Mouse (Mus musculus) heart, postnatal 0 days (tissue): Measurements from ENCODE around the gene Pgap2. TPM values are rescaled to one million over a fixed set of nuclear protein-coding genes. Genes with fewer than 3 reads are reported as not detected.

Experiments used
- ATAC-seq: fragments of 200-750 bp; cut with Nextera tagmentation; 2 replicates; pipeline ENCODE4 v1.8.0; 2017; ENCODE audit warnings: low read depth, moderate number of reproducible peaks, moderate library complexity; ENCODE audit not compliant: insufficient read depth
- DNase-seq: peaks from one replicate; pipeline ENCODE4 v3.0.0-alpha.2; 2016; ENCODE audit warnings: low spot score
- H3K27ac ChIP-seq: fragments of 300-500 bp; sonication (generic); 2 replicates; pipeline ENCODE4 v1.5.1; 2014; ENCODE audit warnings: low read depth, mild to moderate bottlenecking
- H3K27me3 ChIP-seq: fragments of 300-500 bp; sonication (generic); 2 replicates; pipeline ENCODE4 v1.6.1; 2014; ENCODE audit warnings: low read length, mixed read lengths; ENCODE audit not compliant: control insufficient read depth, insufficient read depth
- H3K36me3 ChIP-seq: fragments of 300-500 bp; sonication (generic); replicated peaks from 2 replicates; pipeline ENCODE4 v1.6.1; 2014; ENCODE audit warnings: low read length, mixed read lengths; ENCODE audit not compliant: control insufficient read depth, insufficient read depth
- H3K4me1 ChIP-seq: fragments of 300-500 bp; sonication (generic); 2 replicates; pipeline ENCODE4 v1.6.1; 2014; ENCODE audit warnings: antibody characterized with exemption; ENCODE audit not compliant: control insufficient read depth, insufficient read depth
- H3K4me2 ChIP-seq: fragments of 300-500 bp; sonication (generic); 2 replicates; pipeline ENCODE4 v1.6.1; 2014; ENCODE audit warnings: low read depth, mild to moderate bottlenecking, low read length, moderate library complexity
- H3K4me3 ChIP-seq: fragments of 300-500 bp; sonication (generic); 2 replicates; pipeline ENCODE4 v1.5.1; 2014; ENCODE audit warnings: low read depth, low read length
- H3K9ac ChIP-seq: fragments of 300-500 bp; sonication (generic); replicated peaks from 2 replicates; pipeline ENCODE4 v1.6.1; 2014; ENCODE audit warnings: low read depth, low read length, mixed read lengths
- H3K9me3 ChIP-seq: fragments of 300-500 bp; sonication (generic); replicated peaks from 2 replicates; pipeline ENCODE4 v1.6.1; 2016; ENCODE audit warnings: low read length; ENCODE audit not compliant: control insufficient read depth
- CTCF ChIP-seq: IDR thresholded peaks from 2 replicates; pipeline ENCODE4 v1.5.1; 2016; ENCODE audit warnings: antibody characterized with exemption, control low read depth, low read depth
- EP300 ChIP-seq: IDR thresholded peaks from 2 replicates; pipeline ENCODE4 v1.6.1; 2016; ENCODE audit warnings: antibody characterized with exemption, low read depth
- WGBS: fragments of 180-500 bp; shearing (Covaris S2); extraction: QIAGEN DNeasy Blood & Tissue Kit; methylation state at CpG from one replicate; pipeline ENCODE4 v1.1.7; 2014; 5-methylcytosine and 5-hydroxymethylcytosine counted together
- polyA plus RNA-seq: library from polyadenylated mRNA; unstranded; fragments of >200 nt; fragmentation: Nextera tagmentation; extraction: Ambion mirVana; gene quantifications from 2 replicates; pipeline ENCODE4 v1.2.1, GENCODE M21; 2015
- total RNA-seq: library from RNA; depleted of rRNA; stranded (reverse); fragments of >200 nt; gene quantifications from 2 replicates; pipeline ENCODE4 v1.2.3, GENCODE M21; 2014; ENCODE audit warnings: low replicate concordance

Pgap2 gene
- total and polyA plus RNA-seq, 2 experiments from 2014 or later = 60.9 to 117 TPM

DNA sequence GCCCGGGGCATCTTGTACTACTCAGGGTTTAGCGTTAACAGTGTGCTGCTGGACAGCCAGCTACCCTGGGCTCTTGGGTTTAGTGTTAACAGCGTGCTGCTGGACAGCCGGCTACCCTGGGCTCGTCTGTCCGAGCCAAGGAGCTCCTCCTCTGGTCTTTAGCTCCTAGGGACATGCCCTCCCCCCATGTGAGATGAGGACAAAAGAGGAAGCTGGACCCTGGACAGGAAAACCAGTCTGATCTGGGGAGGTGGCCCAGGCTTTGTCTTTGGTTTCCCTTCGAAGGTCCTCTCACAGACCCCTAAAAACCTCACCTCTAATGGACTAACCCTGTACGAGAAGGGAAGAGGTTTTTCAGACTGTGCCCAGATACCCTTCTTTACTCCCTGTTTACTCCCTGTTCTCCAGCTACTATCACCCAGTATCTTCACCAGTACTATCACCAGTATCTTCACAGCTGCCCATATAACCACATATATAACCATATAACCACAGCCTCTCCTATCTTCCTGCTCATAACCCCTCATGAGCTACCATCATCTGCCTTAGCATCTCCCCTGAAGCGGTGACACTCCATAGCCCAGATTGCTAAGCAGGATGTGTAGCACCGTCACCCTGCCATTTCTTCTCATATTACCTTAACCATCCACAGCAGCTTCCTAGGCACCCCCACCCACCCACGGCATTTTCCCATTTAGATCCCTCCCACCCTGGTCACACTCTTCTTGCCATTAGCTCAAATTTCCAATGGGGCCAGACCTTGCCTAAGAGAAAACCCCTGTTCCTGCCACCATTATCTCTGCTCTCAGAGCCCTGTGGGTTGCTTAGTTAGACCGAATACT, 37.2 kb downstream of the Pgap2 start:
- peaks cover 52% of the 10 kb centered on the region for H3K4me1 ChIP-seq

DNA sequence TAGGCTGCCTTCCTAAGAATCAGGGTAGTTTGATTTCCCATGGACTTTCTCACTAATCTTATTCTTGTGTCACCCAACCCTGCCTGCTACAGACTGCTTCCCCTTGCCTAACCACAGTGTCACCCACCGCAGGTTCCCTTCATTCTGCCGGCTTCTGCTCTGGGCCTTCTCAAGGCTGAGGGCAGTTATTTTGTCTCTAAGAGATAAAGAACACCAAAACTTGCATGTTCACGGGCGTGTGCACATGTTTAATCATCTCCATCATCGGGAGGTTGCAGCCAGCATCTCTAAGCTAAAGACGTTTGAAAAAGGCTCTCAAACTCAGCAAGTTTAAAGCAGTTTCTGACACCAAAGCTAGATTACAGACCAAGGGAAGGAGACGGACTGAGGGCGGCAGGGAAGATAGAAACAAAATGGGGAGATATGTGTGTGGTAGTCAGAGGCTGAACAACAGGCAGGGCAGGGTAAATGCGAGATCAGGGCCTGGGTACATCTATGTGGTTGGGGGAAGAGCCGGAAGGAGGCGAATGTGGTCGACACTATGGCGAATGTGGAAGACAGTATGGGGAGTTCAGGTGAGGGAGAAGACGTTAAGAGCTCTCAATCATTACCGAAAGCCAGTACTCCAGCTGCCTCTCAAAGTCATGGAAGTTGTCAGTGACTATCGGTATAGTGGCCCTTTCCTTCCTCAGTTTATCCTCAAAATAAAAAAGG, 38.8 kb downstream of the Pgap2 start:
- 15% methylated on average over 16 of the region's 16 CpGs for WGBS
- Histone ChIP-seq H3K27me3 (no peaks in the 10 kb centered on the region), H3K9me3 (no peaks in the 10 kb centered on the region), H3K4me3 (peak overlapping the region; percentile 93), H3K27ac (peak overlapping the region; percentile 97), H3K4me2 (peak overlapping the region; percentile 81), H3K4me1 (peaks cover 46% of the 10 kb centered on the region), H3K9ac (peak overlapping the region; percentile 88), H3K36me3 (no peaks in the 10 kb centered on the region)
- ATAC-seq (no peak), DNase-seq (no peak)
- TF ChIP-seq EP300 (no peak), CTCF (no peak)

More for the DNA sequence above, 37.2 kb downstream of the Pgap2 start:
- peak overlapping the region; percentile 4; the same call in 1 of the 2 replicates for H3K9ac ChIP-seq
- DNase-seq (no peak), ATAC-seq (no peak)
- H3K9me3 ChIP-seq = no peaks in the 10 kb centered on the region
- no peaks in the 10 kb centered on the region for H3K27me3 ChIP-seq
- no peaks in the 10 kb centered on the region for H3K36me3 ChIP-seq
- 45% methylated on average over 12 of the region's 12 CpGs for WGBS
- peak overlapping the region; percentile 81 for H3K4me2 ChIP-seq
- TF ChIP-seq EP300 = no peak
- TF ChIP-seq CTCF = no peak
- H3K27ac ChIP-seq = peak overlapping the region; percentile 56
- H3K4me3 ChIP-seq = peak overlapping the region; percentile 93

DNA sequence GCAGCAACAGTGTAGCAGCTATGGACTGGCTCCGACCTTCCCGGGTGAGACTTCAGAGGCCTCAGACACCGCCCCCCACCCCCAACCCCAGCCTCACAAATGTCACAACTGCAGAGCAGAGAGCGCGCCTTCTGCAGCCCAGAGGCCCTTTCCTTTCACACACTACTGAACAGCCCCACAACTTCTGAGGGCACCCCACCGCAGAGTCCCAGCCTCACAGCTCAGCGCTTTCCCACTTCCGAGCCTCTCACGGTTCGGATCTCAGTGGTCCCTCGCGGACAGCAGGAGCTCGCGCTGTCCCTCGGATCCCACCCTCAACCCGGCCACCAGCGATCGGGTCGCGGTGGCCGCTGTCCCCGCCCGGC, 39.5 kb downstream of the Pgap2 start:
- Histone ChIP-seq H3K4me1 (peaks cover 39% of the 10 kb centered on the region), H3K9me3 (no peaks in the 10 kb centered on the region), H3K4me3 (peak overlapping the region; percentile 93), H3K9ac (peak overlapping the region; percentile 88), H3K4me2 (peak overlapping the region; percentile 81), H3K27me3 (no peaks in the 10 kb centered on the region), H3K27ac (peak overlapping the region; percentile 97), H3K36me3 (no peaks in the 10 kb centered on the region)
- TF ChIP-seq CTCF = no peak
- no peak for TF ChIP-seq EP300
- ATAC-seq (peak; percentile 16), DNase-seq (no peak)
- under 1% methylated on average over 23 of the region's 23 CpGs for WGBS

DNA sequence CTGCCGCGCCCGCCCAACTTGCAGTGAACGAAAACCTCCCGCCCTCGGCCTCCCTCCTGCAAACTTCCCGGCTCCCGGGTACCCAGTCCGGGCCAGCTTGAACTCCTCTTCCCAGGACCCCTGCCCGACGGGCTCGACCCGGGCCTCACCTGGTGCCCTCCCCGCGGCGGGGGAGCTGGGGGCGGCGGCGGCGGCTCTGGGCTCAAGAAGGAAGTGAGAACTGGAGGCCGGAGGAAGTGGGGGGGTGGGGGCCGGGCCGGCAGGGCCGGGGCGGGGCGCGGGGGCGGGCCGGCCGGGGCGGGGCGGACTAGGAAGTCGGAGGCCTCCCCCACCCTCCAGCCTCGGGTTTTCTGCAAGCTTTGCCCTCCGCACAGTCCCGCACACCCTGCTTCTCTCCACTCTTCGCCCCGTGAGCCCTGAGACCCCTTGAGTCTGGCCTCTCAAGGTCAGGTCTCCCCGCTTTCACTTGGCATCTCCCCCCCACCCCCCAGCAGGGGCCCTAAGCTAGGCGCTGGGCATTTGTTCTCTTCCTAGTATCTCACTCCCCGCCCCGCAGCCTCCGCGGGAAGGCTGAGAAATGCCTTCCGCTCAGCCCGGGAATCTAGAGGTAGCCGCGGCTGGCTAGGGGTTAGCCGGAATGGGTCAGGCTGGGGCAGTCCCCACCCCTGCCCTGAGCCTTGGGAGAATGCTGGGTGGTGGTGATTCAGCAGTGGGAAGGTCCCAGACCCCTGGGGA, 40.1 kb downstream of the Pgap2 start:
- Histone ChIP-seq H3K9ac (peak overlapping the region; percentile 88), H3K27ac (peak overlapping the region; percentile 97), H3K4me2 (peak overlapping the region; percentile 81), H3K4me1 (peaks cover 35% of the 10 kb centered on the region), H3K36me3 (no peaks in the 10 kb centered on the region), H3K27me3 (no peaks in the 10 kb centered on the region), H3K9me3 (no peaks in the 10 kb centered on the region), H3K4me3 (peak overlapping the region; percentile 93)
- 0 out of 2 replicates have a peak, but pooled peaks have one; percentile 8 for TF ChIP-seq EP300
- no peak for TF ChIP-seq CTCF
- DNase-seq (peak; percentile 66), ATAC-seq (peak; percentile 81)
- under 1% methylated on average over 38 of the region's 49 CpGs for WGBS

DNA sequence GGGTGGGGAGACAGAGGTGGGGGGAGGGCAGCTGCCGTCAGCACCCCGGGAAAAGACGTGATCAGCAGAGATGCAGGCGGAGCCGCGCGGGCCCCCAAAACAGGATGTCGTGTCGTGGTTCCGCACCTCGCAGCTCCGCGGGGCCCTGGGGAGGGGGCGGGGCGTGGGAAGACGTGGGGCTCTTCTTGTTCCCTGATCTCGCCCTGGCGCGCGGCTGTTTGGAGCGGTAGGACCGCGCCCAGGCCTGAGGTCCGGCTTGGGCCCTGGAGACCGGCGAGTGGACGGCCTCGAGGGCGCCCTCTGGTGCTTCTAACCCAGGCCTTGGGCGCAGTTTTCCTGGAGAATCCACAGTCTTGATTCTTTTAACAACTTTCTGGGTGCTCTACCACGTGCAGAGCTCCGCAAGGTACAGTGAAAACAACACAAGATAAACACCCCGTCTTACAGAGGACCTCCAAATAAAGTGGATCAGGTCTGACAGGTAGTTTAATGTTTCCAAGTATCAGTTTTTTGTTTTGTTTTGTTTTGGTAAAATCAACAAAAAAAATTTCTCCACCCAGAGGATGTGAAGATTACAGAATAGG, 40.7 kb downstream of the Pgap2 start:
- H3K36me3 ChIP-seq = no peaks in the 10 kb centered on the region
- H3K9me3 ChIP-seq = no peaks in the 10 kb centered on the region
- peak overlapping the region; percentile 97 for H3K27ac ChIP-seq
- H3K27me3 ChIP-seq = no peaks in the 10 kb centered on the region
- TF ChIP-seq CTCF = peak; percentile 77
- no peak; the same call in 1 of the 2 replicates for TF ChIP-seq EP300
- 1% methylated on average over 33 of the region's 33 CpGs for WGBS
- peak overlapping the region; percentile 88 for H3K9ac ChIP-seq
- peak overlapping the region; percentile 81 for H3K4me2 ChIP-seq
- H3K4me3 ChIP-seq = peak overlapping the region; percentile 93
- peaks cover 28% of the 10 kb centered on the region for H3K4me1 ChIP-seq
- DNase-seq = peak; percentile 72
- peak; percentile 81 for ATAC-seq
